Mouse (Mus musculus): ENCODE data around the gene Adgrb2. TPM values are rescaled to one million over a fixed set of nuclear protein-coding genes. Genes with fewer than 3 reads are reported as not detected.
A peak's percentile ranks its signal among the peaks of the same experiment; 100 is the strongest.

The Adgrb2 gene
- polyA plus RNA-seq, 1 experiment: 6.7 TPM

DNA sequence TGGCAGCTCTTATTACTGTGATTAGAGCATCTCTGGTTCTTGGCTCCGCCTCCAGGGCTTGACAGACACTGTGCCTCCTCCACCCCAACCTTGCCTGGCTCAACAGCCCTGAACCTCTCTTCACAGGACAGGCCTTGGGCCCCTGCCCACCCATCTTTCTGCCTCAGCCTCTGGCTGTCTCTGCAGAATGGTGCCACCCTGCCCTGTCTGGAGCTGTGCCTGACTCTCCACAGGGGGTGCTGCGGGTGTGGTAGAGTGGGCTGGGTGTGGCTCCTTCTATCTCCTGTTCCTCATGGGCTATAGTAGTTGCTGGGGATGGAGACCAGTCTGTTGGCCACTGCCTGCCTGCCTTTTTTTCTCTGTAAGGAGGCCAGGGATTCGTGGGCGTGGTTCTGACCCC is 31.3 kb downstream of the Adgrb2 start:
- DNase-seq: no peak
- 90% methylated on average over 4 of the region's 4 CpGs for WGBS
- Histone ChIP-seq H3K27ac (ENCODE audit: control insufficient read depth, insufficient read depth, low read length) (no peak overlapping the region), H3K4me1 (replicated peaks; ENCODE audit: control insufficient read depth, insufficient read depth, low read length) (peaks cover 41% of the 10 kb centered on the region), H3K36me3 (ENCODE audit: control insufficient read depth, insufficient read depth, low read length) (no peaks in the 10 kb centered on the region), H3K27me3 (ENCODE audit: control insufficient read depth, insufficient read depth, low read length) (no peaks in the 10 kb centered on the region), H3K4me3 (ENCODE audit: control insufficient read depth, insufficient read depth, low read length) (no peak overlapping the region)
- TF ChIP-seq POLR2A (IDR thresholded peaks at IDR 0.05; ENCODE audit: control insufficient read depth, extremely low read depth, insufficient read depth, low read length, poor library complexity): no peak
- TF ChIP-seq CTCF (IDR thresholded peaks at IDR 0.05; ENCODE audit: borderline replicate concordance, control insufficient read depth, extremely low read depth, insufficient read depth, low read length, poor library complexity): no peak

DNA sequence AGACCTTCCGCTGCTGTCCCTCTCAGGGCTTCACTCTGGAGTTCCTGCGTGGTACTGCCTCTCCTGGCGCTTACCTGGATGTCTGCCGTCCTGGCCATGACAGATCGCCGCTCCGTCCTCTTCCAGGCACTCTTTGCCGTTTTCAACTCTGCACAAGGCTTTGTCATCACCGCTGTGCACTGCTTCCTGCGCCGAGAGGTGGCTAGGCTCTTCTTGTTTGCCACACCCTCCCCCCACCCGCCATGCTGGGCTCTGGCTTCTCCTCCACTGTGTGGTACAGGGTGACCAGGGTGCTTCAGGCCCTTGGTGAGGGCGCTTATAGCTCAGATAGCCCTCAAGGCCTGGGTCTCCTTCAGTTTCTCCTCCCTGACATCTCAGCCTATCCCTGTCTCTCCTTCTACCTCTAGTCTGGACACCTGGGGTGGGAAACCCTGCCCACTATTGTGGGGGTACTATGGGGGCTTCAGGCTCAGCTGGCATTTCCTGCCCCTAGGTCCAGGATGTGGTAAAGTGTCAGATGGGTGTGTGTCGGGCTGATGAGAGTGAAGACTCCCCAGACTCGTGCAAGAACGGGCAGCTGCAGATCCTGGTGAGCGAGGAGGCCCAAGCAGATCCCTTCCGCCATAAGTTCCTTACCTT is 32.5 kb downstream of the Adgrb2 start:
- H3K4me1 ChIP-seq (replicated peaks; ENCODE audit: control insufficient read depth, insufficient read depth, low read length): peaks cover 41% of the 10 kb centered on the region
- no peaks in the 10 kb centered on the region for H3K27me3 ChIP-seq (ENCODE audit: control insufficient read depth, insufficient read depth, low read length)
- no peak for TF ChIP-seq POLR2A (IDR thresholded peaks at IDR 0.05; ENCODE audit: control insufficient read depth, extremely low read depth, insufficient read depth, low read length, poor library complexity)
- TF ChIP-seq CTCF (IDR thresholded peaks at IDR 0.05; ENCODE audit: borderline replicate concordance, control insufficient read depth, extremely low read depth, insufficient read depth, low read length, poor library complexity): no peak
- peak overlapping the region; percentile 30; the same call in 1 of the 2 replicates for H3K27ac ChIP-seq (ENCODE audit: control insufficient read depth, insufficient read depth, low read length)
- 12% methylated on average over 18 of the region's 18 CpGs for WGBS
- H3K36me3 ChIP-seq (ENCODE audit: control insufficient read depth, insufficient read depth, low read length): no peaks in the 10 kb centered on the region
- H3K4me3 ChIP-seq (ENCODE audit: control insufficient read depth, insufficient read depth, low read length): peak overlapping the region; percentile 46
- peak; percentile 45 for DNase-seq

DNA sequence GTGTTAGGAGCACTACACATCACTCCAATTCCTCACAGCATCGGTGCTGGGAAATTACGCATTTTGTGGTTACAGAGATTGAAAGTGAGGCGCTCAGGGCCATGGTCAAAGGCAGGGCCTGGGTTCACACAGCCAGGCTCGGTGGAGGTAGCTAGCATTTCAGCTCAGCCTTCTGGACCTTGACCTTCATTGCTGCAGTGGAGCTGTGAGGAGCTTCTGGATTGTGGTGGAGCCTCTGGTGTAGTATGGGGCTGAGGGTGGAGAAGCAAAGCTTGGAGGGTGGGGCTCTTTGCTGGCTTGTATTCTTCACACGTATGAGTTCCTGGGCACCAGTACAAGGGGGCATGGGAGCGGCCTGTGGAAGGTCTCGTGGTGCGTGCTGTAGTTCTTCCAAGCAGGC is 38.3 kb downstream of the Adgrb2 start:
- H3K27ac ChIP-seq (ENCODE audit: control insufficient read depth, insufficient read depth, low read length): no peak overlapping the region
- no peak for TF ChIP-seq CTCF (IDR thresholded peaks at IDR 0.05; ENCODE audit: borderline replicate concordance, control insufficient read depth, extremely low read depth, insufficient read depth, low read length, poor library complexity)
- TF ChIP-seq POLR2A (IDR thresholded peaks at IDR 0.05; ENCODE audit: control insufficient read depth, extremely low read depth, insufficient read depth, low read length, poor library complexity): no peak
- no peak for DNase-seq
- 88% methylated on average over 8 of the region's 8 CpGs for WGBS
- H3K4me1 ChIP-seq (replicated peaks; ENCODE audit: control insufficient read depth, insufficient read depth, low read length): peaks cover 8% of the 10 kb centered on the region
- H3K36me3 ChIP-seq (ENCODE audit: control insufficient read depth, insufficient read depth, low read length): no peaks in the 10 kb centered on the region
- no peak overlapping the region for H3K4me3 ChIP-seq (ENCODE audit: control insufficient read depth, insufficient read depth, low read length)
- no peaks in the 10 kb centered on the region for H3K27me3 ChIP-seq (ENCODE audit: control insufficient read depth, insufficient read depth, low read length)

DNA sequence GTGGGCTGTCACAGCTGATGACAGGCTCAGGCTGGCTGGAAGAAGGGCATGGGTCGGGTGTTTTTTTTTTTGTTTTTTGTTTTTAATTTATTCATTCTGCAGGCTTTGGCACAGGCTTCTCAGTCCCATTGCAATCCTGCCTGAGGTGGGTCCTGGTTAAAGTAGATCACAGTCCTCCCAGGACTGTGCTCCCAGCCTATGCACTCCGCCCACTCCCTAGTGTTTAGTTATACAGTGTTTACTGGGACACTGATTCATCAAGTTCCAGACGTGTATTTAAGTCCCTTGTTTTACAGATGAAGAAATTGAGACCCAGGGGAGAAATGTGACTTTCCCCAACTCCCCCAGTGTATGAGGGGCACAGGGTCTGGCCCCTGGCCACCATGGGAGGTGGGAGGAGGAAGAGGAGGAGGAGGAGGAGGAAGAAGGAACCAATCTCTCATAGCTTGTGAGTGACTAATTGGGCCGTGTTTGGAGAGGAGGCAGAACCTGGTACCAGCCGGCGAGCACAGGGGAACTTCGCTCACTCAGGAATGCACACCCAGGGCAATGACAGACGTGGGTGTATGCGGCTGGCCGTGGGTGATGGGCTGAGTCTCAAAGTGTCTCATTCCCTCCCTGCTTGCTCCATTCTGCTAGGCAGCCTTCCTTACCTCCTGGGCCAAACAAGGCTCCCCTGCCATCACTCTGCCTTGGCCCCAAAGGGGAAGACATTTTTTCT is 39.0 kb downstream of the Adgrb2 start:
- Histone ChIP-seq H3K36me3 (ENCODE audit: control insufficient read depth, insufficient read depth, low read length) (no peaks in the 10 kb centered on the region), H3K27ac (ENCODE audit: control insufficient read depth, insufficient read depth, low read length) (no peak overlapping the region), H3K4me3 (ENCODE audit: control insufficient read depth, insufficient read depth, low read length) (no peak overlapping the region), H3K27me3 (ENCODE audit: control insufficient read depth, insufficient read depth, low read length) (no peaks in the 10 kb centered on the region), H3K4me1 (replicated peaks; ENCODE audit: control insufficient read depth, insufficient read depth, low read length) (peaks cover 1% of the 10 kb centered on the region; the same call in 1 of the 2 replicates)
- no peak for DNase-seq
- 87% methylated on average over 10 of the region's 10 CpGs for WGBS
- TF ChIP-seq CTCF (IDR thresholded peaks at IDR 0.05; ENCODE audit: borderline replicate concordance, control insufficient read depth, extremely low read depth, insufficient read depth, low read length, poor library complexity) (no peak), POLR2A (IDR thresholded peaks at IDR 0.05; ENCODE audit: control insufficient read depth, extremely low read depth, insufficient read depth, low read length, poor library complexity) (no peak)

DNA sequence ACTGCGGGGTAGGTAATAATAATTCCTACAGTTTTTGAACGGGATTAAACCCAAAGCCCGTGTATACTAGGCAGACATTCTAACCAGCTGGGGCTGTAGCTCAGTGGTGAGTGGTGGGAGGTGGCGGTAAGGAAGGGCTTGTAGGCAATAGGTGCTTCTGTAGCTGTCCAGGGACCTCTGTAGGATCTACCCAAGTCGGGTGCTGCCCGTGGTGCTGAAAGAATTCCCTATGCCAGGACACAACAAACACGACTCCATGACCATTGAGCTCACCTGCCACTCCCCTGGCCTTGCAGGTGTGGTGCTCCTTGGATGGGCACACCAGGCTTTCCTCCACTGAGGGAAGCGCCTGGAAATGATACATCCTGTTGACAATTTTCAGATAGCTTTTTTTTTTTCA is 40.9 kb downstream of the Adgrb2 start:
- WGBS: 53% methylated on average over 8 of the region's 8 CpGs
- no peak for DNase-seq
- H3K4me1 ChIP-seq (replicated peaks; ENCODE audit: control insufficient read depth, insufficient read depth, low read length): no peaks in the 10 kb centered on the region
- no peaks in the 10 kb centered on the region for H3K36me3 ChIP-seq (ENCODE audit: control insufficient read depth, insufficient read depth, low read length)
- TF ChIP-seq CTCF (IDR thresholded peaks at IDR 0.05; ENCODE audit: borderline replicate concordance, control insufficient read depth, extremely low read depth, insufficient read depth, low read length, poor library complexity) (no peak), POLR2A (IDR thresholded peaks at IDR 0.05; ENCODE audit: control insufficient read depth, extremely low read depth, insufficient read depth, low read length, poor library complexity) (no peak)
- H3K4me3 ChIP-seq (ENCODE audit: control insufficient read depth, insufficient read depth, low read length): no peak overlapping the region
- H3K27ac ChIP-seq (ENCODE audit: control insufficient read depth, insufficient read depth, low read length): no peak overlapping the region
- H3K27me3 ChIP-seq (ENCODE audit: control insufficient read depth, insufficient read depth, low read length): no peaks in the 10 kb centered on the region

DNA sequence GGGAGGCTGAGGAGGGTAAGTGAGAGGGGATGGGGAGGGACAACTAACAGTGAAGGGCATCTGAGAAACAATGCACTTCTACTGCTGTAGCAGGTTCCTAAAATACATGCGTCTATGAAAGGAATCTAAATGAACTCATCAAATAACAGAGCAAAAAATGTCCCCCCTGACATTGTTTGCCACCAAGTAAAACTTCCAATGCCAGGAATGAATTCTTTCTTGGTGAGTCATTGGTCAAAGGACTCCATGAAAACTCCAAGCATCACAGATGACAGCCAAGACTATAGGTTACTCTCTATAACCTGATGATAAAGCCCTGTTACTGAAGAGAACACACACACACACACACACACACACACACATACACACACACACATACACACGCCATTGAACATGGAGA is 46.5 kb downstream of the Adgrb2 start:
- no peaks in the 10 kb centered on the region for H3K36me3 ChIP-seq (ENCODE audit: control insufficient read depth, insufficient read depth, low read length)
- H3K27ac ChIP-seq (ENCODE audit: control insufficient read depth, insufficient read depth, low read length): no peak overlapping the region
- H3K4me3 ChIP-seq (ENCODE audit: control insufficient read depth, insufficient read depth, low read length): no peak overlapping the region
- 85% methylated on average over 2 of the region's 2 CpGs for WGBS
- DNase-seq: no peak
- H3K4me1 ChIP-seq (replicated peaks; ENCODE audit: control insufficient read depth, insufficient read depth, low read length): no peaks in the 10 kb centered on the region
- TF ChIP-seq CTCF (IDR thresholded peaks at IDR 0.05; ENCODE audit: borderline replicate concordance, control insufficient read depth, extremely low read depth, insufficient read depth, low read length, poor library complexity): no peak
- H3K27me3 ChIP-seq (ENCODE audit: control insufficient read depth, insufficient read depth, low read length): no peaks in the 10 kb centered on the region
